Mouse (Mus musculus) CH12.LX (cell line): ENCODE measurements around the gene Ryr3. TPM values are rescaled to one million over a fixed set of nuclear protein-coding genes. Genes with fewer than 3 reads are reported as not detected.

Experiments used
- DNase-seq: peaks from one replicate; pipeline ENCODE4 v3.0.0-alpha.2; 2013; ENCODE audit errors: extremely low read depth
- H3K27ac ChIP-seq: 2 replicates; pipeline ENCODE4 v1.5.1; 2012; ENCODE audit warnings: low read depth, mild to moderate bottlenecking, control low read depth, moderate library complexity; ENCODE audit not compliant: insufficient read depth
- H3K27me3 ChIP-seq: replicated peaks from 2 replicates; pipeline ENCODE3; 2012; ENCODE audit warnings: inconsistent platforms
- H3K36me3 ChIP-seq, 2 experiments: replicated peaks in 1 of 2; 2 replicates each; pipeline versions ENCODE3 to v1.6.1; 2012; ENCODE audit warnings: inconsistent platforms in 1 of 2, low read length in 1 of 2, mild to moderate bottlenecking in 1 of 2, mixed read lengths in 1 of 2, moderate library complexity in 1 of 2; ENCODE audit not compliant: control insufficient read depth in 1 of 2, insufficient read depth in 1 of 2
- H3K4me1 ChIP-seq, 2 experiments: 2 replicates each; pipeline ENCODE4 v1.6.1; 2012; ENCODE audit warnings: inconsistent platforms in 1 of 2, moderate library complexity in 1 of 2; ENCODE audit not compliant: insufficient read depth in 2 of 2, control insufficient read depth in 1 of 2
- H3K4me2 ChIP-seq: 2 replicates; pipeline ENCODE4 v1.6.1; 2012; ENCODE audit warnings: low read depth, mild to moderate bottlenecking, control low read depth; ENCODE audit not compliant: poor library complexity, insufficient read depth, severe bottlenecking
- H3K4me3 ChIP-seq, 3 experiments: fragments of 150-350 bp in 1 of 3; sonication (generic) in 1 of 3; replicated peaks in 1 of 3; 2 replicates each; pipeline versions ENCODE3 to v1.5.1; 2011 to 2012; ENCODE audit warnings: low read depth in 2 of 3, low read length in 2 of 3, mild to moderate bottlenecking in 2 of 3, moderate library complexity in 2 of 3, control low read depth in 1 of 3, improper control_type of control experiment in 1 of 3, inconsistent platforms in 1 of 3, mixed read lengths in 1 of 3; ENCODE audit not compliant: poor library complexity in 1 of 3
- H3K79me2 ChIP-seq: replicated peaks from 2 replicates; pipeline ENCODE4 v1.6.1; 2012; ENCODE audit warnings: mild to moderate bottlenecking, moderate library complexity; ENCODE audit not compliant: control insufficient read depth, poor library complexity, insufficient read depth, severe bottlenecking; ENCODE audit errors: extremely low read depth
- H3K9ac ChIP-seq: 2 replicates; pipeline ENCODE4 v1.6.1; 2012; ENCODE audit warnings: low read depth, mild to moderate bottlenecking, control low read depth, moderate library complexity; ENCODE audit not compliant: insufficient read depth
- H3K9me3 ChIP-seq: replicated peaks from 2 replicates; pipeline ENCODE3; 2012; ENCODE audit warnings: low read length, inconsistent platforms, mixed read lengths
- CHD1 ChIP-seq: IDR thresholded peaks from 2 replicates; pipeline ENCODE4 v1.6.1; 2012; ENCODE audit warnings: low read depth, low read length, improper control_type of control experiment, inconsistent platforms
- CHD2 ChIP-seq: IDR thresholded peaks from 2 replicates; pipeline ENCODE4 v1.6.1; 2011; ENCODE audit warnings: low read length, improper control_type of control experiment
- CTCF ChIP-seq, 2 experiments: IDR thresholded peaks in 1 of 2; conservative IDR thresholded peaks in 1 of 2; 2 replicates each; pipeline ENCODE4 v1.5.1; 2011 to 2012; ENCODE audit warnings: low read depth in 2 of 2, low read length in 2 of 2, improper control_type of control experiment in 1 of 2, inconsistent platforms in 1 of 2, mild to moderate bottlenecking in 1 of 2, moderate library complexity in 1 of 2
- E2F4 ChIP-seq: IDR thresholded peaks from 2 replicates; pipeline ENCODE4 v1.6.1; 2011; ENCODE audit warnings: low read depth, low read length, improper control_type of control experiment; ENCODE audit not compliant: insufficient replicate concordance
- ELF1 ChIP-seq: IDR thresholded peaks from 2 replicates; pipeline ENCODE4 v1.6.1; 2014; ENCODE audit warnings: low read depth, mild to moderate bottlenecking, inconsistent platforms, low read length, improper control_type of control experiment
- EP300 ChIP-seq: IDR thresholded peaks from 2 replicates; pipeline ENCODE4 v1.6.1; 2011; ENCODE audit warnings: low read length, improper control_type of control experiment
- ETS1 ChIP-seq: conservative IDR thresholded peaks from 2 replicates; pipeline ENCODE4 v1.6.1; 2012; ENCODE audit warnings: low read depth, mild to moderate bottlenecking, inconsistent platforms, low read length, improper control_type of control experiment, moderate library complexity
- HCFC1 ChIP-seq: IDR thresholded peaks from 2 replicates; pipeline ENCODE4 v1.6.1; 2012; ENCODE audit warnings: low read depth, mild to moderate bottlenecking, inconsistent platforms, low read length, improper control_type of control experiment
- IRF4 ChIP-seq: IDR thresholded peaks from 2 replicates; pipeline ENCODE4 v1.6.1; 2014; ENCODE audit warnings: low read depth, mild to moderate bottlenecking, inconsistent platforms, low read length, improper control_type of control experiment
- JUN ChIP-seq: IDR thresholded peaks from 2 replicates; pipeline ENCODE4 v1.6.1; 2011; ENCODE audit warnings: low read depth, mild to moderate bottlenecking, low read length, improper control_type of control experiment, moderate library complexity; ENCODE audit not compliant: insufficient read depth
- KAT2A ChIP-seq: IDR thresholded peaks from 2 replicates; pipeline ENCODE4 v1.6.1; 2012; ENCODE audit warnings: low read length, improper control_type of control experiment, inconsistent platforms; ENCODE audit not compliant: insufficient replicate concordance
- MAZ ChIP-seq: IDR thresholded peaks from 2 replicates; pipeline ENCODE4 v1.6.1; 2012; ENCODE audit warnings: low read depth, mild to moderate bottlenecking, inconsistent platforms, low read length, improper control_type of control experiment, moderate library complexity
- MYC ChIP-seq: IDR thresholded peaks from 2 replicates; pipeline ENCODE4 v1.6.1; 2011; ENCODE audit warnings: low read depth, mild to moderate bottlenecking, improper control_type of control experiment, low read length
- NELFE ChIP-seq: IDR thresholded peaks from 2 replicates; pipeline ENCODE4 v1.6.1; 2011; ENCODE audit warnings: low read depth, low read length, improper control_type of control experiment
- PAX5 ChIP-seq: IDR thresholded peaks from 2 replicates; pipeline ENCODE4 v1.6.1; 2012; ENCODE audit warnings: low read length, inconsistent platforms, mixed read lengths
- POLR2A ChIP-seq: IDR thresholded peaks from 2 replicates; pipeline ENCODE4 v1.6.1; 2011; ENCODE audit warnings: low read depth, mild to moderate bottlenecking, improper control_type of control experiment, low read length
- POLR2AphosphoS2 ChIP-seq: IDR thresholded peaks from 2 replicates; pipeline ENCODE4 v1.6.1; 2011; ENCODE audit warnings: low read depth, low read length, improper control_type of control experiment
- RAD21 ChIP-seq: IDR thresholded peaks from 2 replicates; pipeline ENCODE4 v1.6.1; 2011; ENCODE audit warnings: low read depth, mild to moderate bottlenecking, low read length, improper control_type of control experiment, moderate library complexity
- RCOR1 ChIP-seq: conservative IDR thresholded peaks from 2 replicates; pipeline ENCODE4 v1.6.1; 2012; ENCODE audit warnings: low read depth, mild to moderate bottlenecking, inconsistent platforms, low read length, improper control_type of control experiment
- SIN3A ChIP-seq: IDR thresholded peaks from 2 replicates; pipeline ENCODE4 v1.6.1; 2012; ENCODE audit warnings: low read length, improper control_type of control experiment, inconsistent platforms
- TCF12 ChIP-seq: IDR thresholded peaks from 2 replicates; pipeline ENCODE4 v1.6.1; 2014; ENCODE audit warnings: low read depth, mild to moderate bottlenecking, inconsistent platforms, low read length, improper control_type of control experiment
- USF2 ChIP-seq: conservative IDR thresholded peaks from 2 replicates; pipeline ENCODE4 v1.6.1; 2011; ENCODE audit warnings: low read depth, low read length, improper control_type of control experiment
- ZC3H11A ChIP-seq: IDR thresholded peaks from 2 replicates; pipeline ENCODE4 v1.6.1; 2012; ENCODE audit warnings: low read depth, mild to moderate bottlenecking, inconsistent platforms, low read length, improper control_type of control experiment
- dilution Hi-C: fragments of 300-500 bp; cut with MboI; formaldehyde crosslinking; loops from 2 replicates; pipeline ENCODE4 v1.14.3; 2020; ENCODE audit warnings: low sequenced_read_pairs; ENCODE audit not compliant: extremely low pct_unique_long_range_greater_than_20kb, extremely low pct_ligation_motif_present
- in situ Hi-C: fragments of 300-500 bp; cut with MboI; formaldehyde crosslinking; loops from 3 replicates; pipeline ENCODE4 v1.14.3; 2019; ENCODE audit warnings: low sequenced_read_pairs, low pct_ligation_motif_present, low pct_unique_long_range_greater_than_20kb, mixed read lengths
- polyA plus RNA-seq: library from polyadenylated mRNA; unstranded; fragments of >175 nt; gene quantifications from 2 replicates; pipeline ENCODE4 v1.2.1, GENCODE M21; 2012; ENCODE audit warnings: low read depth; ENCODE audit not compliant: insufficient read length
- total RNA-seq, 2 experiments: library from RNA; depleted of rRNA; stranded (reverse); fragments of 300-350 nt in 1 of 2; fragments of >200 nt in 1 of 2; gene quantifications; 2 replicates each; pipeline ENCODE4 v1.2.3; 2012 to 2014

Ryr3 gene
- total and polyA plus RNA-seq, 3 experiments = 0.08 to 0.40 (median 0.16) TPM

DNA sequence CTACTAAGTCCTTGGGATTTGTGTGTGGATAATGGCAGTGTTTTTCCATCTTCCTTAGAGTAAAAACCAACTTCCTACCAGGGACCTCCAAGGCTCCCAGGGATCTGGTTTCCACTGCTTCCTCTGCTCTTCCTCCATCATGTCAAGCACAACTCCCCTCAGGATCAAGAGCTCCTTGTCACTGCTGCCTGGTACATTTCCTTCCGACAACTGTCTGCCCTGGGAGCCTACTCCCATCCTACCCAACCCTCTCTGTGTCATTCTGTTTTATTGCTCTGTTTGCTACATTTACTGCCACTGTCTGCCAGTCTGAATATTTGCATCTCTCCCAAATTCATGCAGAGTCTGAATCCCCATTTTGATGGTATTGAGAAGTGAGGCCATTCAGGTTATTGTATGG, 97.8 kb downstream of the Ryr3 start:
- no peaks in the 10 kb centered on the region for H3K79me2 ChIP-seq
- no peaks in the 10 kb centered on the region for H3K9me3 ChIP-seq
- H3K4me1 ChIP-seq = peaks cover 4 to 31% of the 10 kb centered on the region in 2 experiments; a peak in 3 of 4 replicates
- H3K4me2 ChIP-seq = no peak overlapping the region
- no peak for DNase-seq
- in situ Hi-C loops = no loop called here
- dilution Hi-C loops = no loop called here
- no peaks in the 10 kb centered on the region for H3K27me3 ChIP-seq
- H3K9ac ChIP-seq = no peak overlapping the region
- H3K27ac ChIP-seq = no peak overlapping the region
- H3K4me3 ChIP-seq = no peak overlapping the region
- TF ChIP-seq MYC = no peak
- no peak for TF ChIP-seq PAX5
- TF ChIP-seq ETS1 = no peak
- no peak for TF ChIP-seq EP300
- no peak for TF ChIP-seq HCFC1
- no peaks in the 10 kb centered on the region for H3K36me3 ChIP-seq

DNA sequence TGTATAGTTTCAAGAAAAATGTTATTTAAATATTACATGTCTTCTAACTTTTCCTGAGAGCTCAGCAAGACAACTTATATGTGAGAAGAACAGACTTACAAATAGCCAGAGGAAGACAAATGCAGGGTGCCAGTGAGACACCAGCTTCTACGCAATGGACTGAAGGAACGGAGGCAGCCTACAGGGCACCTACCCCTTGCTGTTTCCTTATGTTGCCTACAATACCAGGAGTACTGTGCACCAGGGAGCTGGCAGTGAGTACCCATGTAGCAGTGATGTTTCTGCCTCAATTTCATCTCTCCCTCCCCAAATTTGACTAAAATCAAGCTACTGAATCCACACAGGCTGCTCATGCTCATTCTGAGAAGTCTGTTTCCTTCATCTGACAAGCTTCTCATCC, 100.1 kb downstream of the Ryr3 start:
- Histone ChIP-seq H3K27ac (no peak overlapping the region), H3K4me1 (peaks cover 4 to 33% of the 10 kb centered on the region in 2 experiments; a peak in 3 of 4 replicates), H3K9me3 (no peaks in the 10 kb centered on the region), H3K4me3 (no peak overlapping the region), H3K36me3 (no peaks in the 10 kb centered on the region), H3K79me2 (no peaks in the 10 kb centered on the region), H3K9ac (no peak overlapping the region), H3K4me2 (no peak overlapping the region), H3K27me3 (no peaks in the 10 kb centered on the region)
- DNase-seq = no peak
- dilution Hi-C loops (no loop called here), in situ Hi-C loops (no loop called here)
- TF ChIP-seq SIN3A (no peak), RAD21 (no peak), JUN (no peak), ZC3H11A (no peak), TCF12 (no peak), EP300 (no peak), CHD1 (no peak), RCOR1 (no peak), NELFE (no peak), POLR2A (no peak), CHD2 (no peak), POLR2AphosphoS2 (no peak), ELF1 (no peak), IRF4 (no peak), USF2 (no peak), KAT2A (no peak), MAZ (no peak), E2F4 (no peak), CTCF (conservative IDR thresholded peaks at IDR 0.05 in 1 of 2, IDR thresholded peaks at IDR 0.05 in 1 of 2; ENCODE audit: low read depth in 2 of 2, low read length in 2 of 2) (no peak)
